Mouse (Mus musculus): ENCODE results near the gene Terb1. TPM values are rescaled to one million over a fixed set of nuclear protein-coding genes. Genes with fewer than 3 reads are reported as not detected.

Gene Terb1
- polyA plus RNA-seq (2017; shearing (Covaris generic)) = not detected

GRCm38 (mm10) chr8:104509061-104510006, at the start of gene Terb1:
Gene Terb1, minus strand, starts transcription at chr8:104509910.

GRCm38 (mm10) chr8:104533971-104534778, 24.5 kb upstream of the Terb1 start, which contains the start of the genes Nae1 and Car7:
Gene Nae1, minus strand, starts transcription at chr8:104534637.
Gene Car7, plus strand, starts transcription at chr8:104534689.

GRCm38 (mm10) chr8:104442299-104443124, 67.2 kb downstream of the Terb1 start, which contains the start of gene Dync1li2:
Gene Dync1li2, minus strand, starts transcription at chr8:104443047.

Other genes starting within 250 kb of the Terb1 start
- gene Cmtm2a, start 216.7 kb downstream of the Terb1 start, polyA plus RNA-seq (2017; shearing (Covaris generic)) = not detected
- gene Gm45711, start 199.8 kb downstream of the Terb1 start, polyA plus RNA-seq (2017; shearing (Covaris generic)) = not detected
- not detected for gene Cmtm1, start 199.8 kb downstream of the Terb1 start, polyA plus RNA-seq (2017; shearing (Covaris generic))
- gene Gm11020, start 188.3 kb downstream of the Terb1 start, polyA plus RNA-seq (2017; shearing (Covaris generic)) = not detected
- not detected for gene Cmtm2b, start 187.7 kb downstream of the Terb1 start, polyA plus RNA-seq (2017; shearing (Covaris generic))
- gene Cmtm3, start 170.5 kb downstream of the Terb1 start, polyA plus RNA-seq (2017; shearing (Covaris generic)) = 8.7 TPM
- 1.3 TPM for gene Cmtm4, start 114.1 kb downstream of the Terb1 start, polyA plus RNA-seq (2017; shearing (Covaris generic))
- 39.5 TPM for gene Dync1li2, start 66.9 kb downstream of the Terb1 start, polyA plus RNA-seq (2017; shearing (Covaris generic))
- gene Nae1, start 24.7 kb upstream of the Terb1 start, polyA plus RNA-seq (2017; shearing (Covaris generic)) = 71.6 TPM
- 2.9 TPM for gene Car7, start 24.8 kb upstream of the Terb1 start, polyA plus RNA-seq (2017; shearing (Covaris generic))
- 3.9 TPM for gene Pdp2, start 81.5 kb upstream of the Terb1 start, polyA plus RNA-seq (2017; shearing (Covaris generic))
- gene Cdh16, start 114.5 kb upstream of the Terb1 start, polyA plus RNA-seq (2017; shearing (Covaris generic)) = not detected
- gene Rrad, start 121.4 kb upstream of the Terb1 start, polyA plus RNA-seq (2017; shearing (Covaris generic)) = 236 TPM
- 140 TPM for gene Ciao2b, start 132.1 kb upstream of the Terb1 start, polyA plus RNA-seq (2017; shearing (Covaris generic))
- not detected for gene Ces2a, start 224.1 kb upstream of the Terb1 start, polyA plus RNA-seq (2017; shearing (Covaris generic))